Mouse (Mus musculus) CH12.LX (cell line): ENCODE results near the gene Rabl3.

Experiments used
- CTCF ChIP-seq, 2 experiments: IDR thresholded peaks in 1 of 2; conservative IDR thresholded peaks in 1 of 2; 2 replicates each; pipeline ENCODE4 v1.5.1; 2011 to 2012; ENCODE audit warnings: low read depth in 2 of 2, low read length in 2 of 2, improper control_type of control experiment in 1 of 2, inconsistent platforms in 1 of 2, mild to moderate bottlenecking in 1 of 2, moderate library complexity in 1 of 2
- EP300 ChIP-seq: IDR thresholded peaks from 2 replicates; pipeline ENCODE4 v1.6.1; 2011; ENCODE audit warnings: low read length, improper control_type of control experiment
- GABPA ChIP-seq: IDR thresholded peaks from 2 replicates; pipeline ENCODE4 v1.6.1; 2012; ENCODE audit warnings: low read depth, low read length, improper control_type of control experiment, inconsistent platforms; ENCODE audit not compliant: insufficient replicate concordance
- MAFK ChIP-seq: IDR thresholded peaks from 2 replicates; pipeline ENCODE4 v1.6.1; 2011; ENCODE audit warnings: low read length, improper control_type of control experiment; ENCODE audit not compliant: insufficient replicate concordance
- MAZ ChIP-seq: IDR thresholded peaks from 2 replicates; pipeline ENCODE4 v1.6.1; 2012; ENCODE audit warnings: low read depth, mild to moderate bottlenecking, inconsistent platforms, low read length, improper control_type of control experiment, moderate library complexity
- POLR2A ChIP-seq: IDR thresholded peaks from 2 replicates; pipeline ENCODE4 v1.6.1; 2011; ENCODE audit warnings: low read depth, mild to moderate bottlenecking, improper control_type of control experiment, low read length
- SMC3 ChIP-seq: IDR thresholded peaks from 2 replicates; pipeline ENCODE4 v1.6.1; 2011; ENCODE audit warnings: low read depth, low read length, improper control_type of control experiment
- UBTF ChIP-seq: IDR thresholded peaks from 2 replicates; pipeline ENCODE4 v1.6.1; 2012; ENCODE audit warnings: low read depth, mild to moderate bottlenecking, inconsistent platforms, low read length, improper control_type of control experiment, moderate library complexity
- USF1 ChIP-seq: IDR thresholded peaks from 2 replicates; pipeline ENCODE4 v1.6.1; 2014; ENCODE audit warnings: low read depth, mild to moderate bottlenecking, inconsistent platforms, low read length, improper control_type of control experiment
- USF2 ChIP-seq: conservative IDR thresholded peaks from 2 replicates; pipeline ENCODE4 v1.6.1; 2011; ENCODE audit warnings: low read depth, low read length, improper control_type of control experiment
- ZKSCAN1 ChIP-seq: IDR thresholded peaks from 2 replicates; pipeline ENCODE4 v1.6.1; 2012; ENCODE audit warnings: low read depth, inconsistent platforms, low read length, improper control_type of control experiment, borderline replicate concordance

DNA sequence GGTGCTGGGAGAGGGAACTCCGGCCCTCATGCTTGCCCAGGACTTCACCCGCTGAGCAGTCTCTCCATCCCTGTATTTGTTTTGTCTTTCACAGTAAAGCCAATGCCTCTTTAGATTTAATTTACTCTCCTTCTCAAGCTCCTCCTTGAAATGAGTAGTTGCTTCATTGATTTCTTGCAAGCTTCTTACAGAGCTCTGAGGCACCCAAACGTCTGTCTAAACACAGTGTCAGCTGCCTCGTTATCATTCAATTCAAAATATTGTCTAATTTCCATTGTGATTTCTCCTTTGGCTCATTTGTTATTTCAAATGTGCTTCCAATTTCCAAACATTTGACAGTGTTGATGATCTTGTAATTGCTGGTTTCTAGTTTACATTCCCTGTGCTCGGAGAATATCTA lies 6.6 kb downstream of the Rabl3 start:
- TF ChIP-seq CTCF (conservative IDR thresholded peaks at IDR 0.05 in 1 of 2, IDR thresholded peaks at IDR 0.05 in 1 of 2; ENCODE audit: low read depth in 2 of 2, low read length in 2 of 2) = no peak
- TF ChIP-seq POLR2A = no peak
- no peak for TF ChIP-seq USF1
- TF ChIP-seq SMC3 = no peak
- no peak for TF ChIP-seq UBTF
- TF ChIP-seq GABPA = no peak
- no peak for TF ChIP-seq MAZ
- TF ChIP-seq MAFK = no peak
- no peak for TF ChIP-seq USF2
- no peak for TF ChIP-seq EP300
- no peak for TF ChIP-seq ZKSCAN1
